Mouse (Mus musculus) kidney, adult 9 months (tissue): ENCODE measurements at regions not wholly inside any gene's neighbourhood (a gene's known extent, or its start where the extent isn't known, plus 50 kb on each side); places are given as distances from the start of the nearest gene placed in this dataset.

ENCODE experiments used
- DNase-seq: peaks from one replicate; pipeline ENCODE4 v3.0.0; 2022

- DNase-seq = no peak
Measured at GRCm38 (mm10) chr14:98728863-98729262, 265.3 kb downstream of the Rpl36a-ps1 start.

GRCm38 (mm10) chr14:98722481-98722880 is 271.6 kb downstream of the Rpl36a-ps1 start:
- no peak for DNase-seq

DNA sequence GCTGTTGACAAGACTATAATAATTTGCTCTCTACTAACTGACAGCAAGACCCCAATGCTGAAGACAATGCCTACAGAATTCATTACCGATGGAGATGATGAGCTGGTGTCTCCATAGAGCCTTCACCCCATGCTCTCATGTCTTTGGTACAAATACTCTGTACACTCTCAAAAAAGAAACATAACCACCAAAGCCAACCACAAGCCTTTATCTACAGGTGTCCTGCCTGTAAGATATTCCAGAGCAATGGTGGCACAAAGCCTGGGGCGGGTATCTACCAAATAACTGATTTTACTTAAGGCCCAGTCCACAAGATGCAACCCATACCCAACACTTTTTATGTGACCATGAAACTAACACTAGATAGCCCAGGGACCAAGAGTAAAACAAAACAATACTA is 273.1 kb downstream of the Rpl36a-ps1 start:
- DNase-seq = no peak

DNA sequence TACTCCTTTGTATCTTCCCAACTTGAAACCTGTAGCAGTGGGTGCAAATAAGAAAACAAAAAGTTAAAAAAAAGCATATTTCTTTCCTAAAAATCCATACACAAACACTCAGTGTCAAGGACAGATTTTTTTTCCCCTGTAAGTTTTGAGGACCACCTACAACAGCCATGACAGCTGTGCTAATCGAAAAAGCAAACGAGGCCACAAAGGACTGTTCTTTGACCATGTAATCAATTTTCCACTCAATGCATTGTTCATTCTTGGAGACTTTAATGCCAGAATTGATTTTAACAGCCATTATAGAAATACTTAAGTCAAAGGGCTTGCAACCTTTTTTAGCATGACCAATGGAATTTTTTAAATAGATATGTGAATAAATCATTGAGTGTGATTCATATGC is 286.1 kb downstream of the Rpl36a-ps1 start:
- DNase-seq = no peak

DNA sequence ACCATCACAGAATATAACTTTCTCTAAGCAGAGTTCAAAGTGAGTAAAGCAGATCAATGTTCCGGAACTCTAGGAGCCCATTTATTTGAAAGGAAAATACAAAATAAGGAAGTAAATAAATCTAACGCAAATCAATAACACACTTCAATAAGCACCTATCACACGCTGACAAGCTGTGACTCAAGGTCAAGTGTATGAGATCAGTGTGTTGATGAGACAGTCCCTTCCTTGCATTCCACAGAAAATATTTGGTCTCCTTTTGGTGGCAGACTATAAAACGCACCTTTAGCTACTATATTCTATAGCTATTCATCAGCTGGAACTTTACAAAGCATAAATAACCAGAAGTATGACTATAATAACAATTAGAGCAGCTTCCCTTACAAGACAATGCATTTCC is 286.5 kb downstream of the Rpl36a-ps1 start:
- DNase-seq = no peak

GRCm38 (mm10) chr14:98703289-98703688 is 290.8 kb downstream of the Rpl36a-ps1 start:
- no peak for DNase-seq

- DNase-seq = no peak
Measured at GRCm38 (mm10) chr14:98656533-98656932, 337.6 kb downstream of the Rpl36a-ps1 start.

DNA sequence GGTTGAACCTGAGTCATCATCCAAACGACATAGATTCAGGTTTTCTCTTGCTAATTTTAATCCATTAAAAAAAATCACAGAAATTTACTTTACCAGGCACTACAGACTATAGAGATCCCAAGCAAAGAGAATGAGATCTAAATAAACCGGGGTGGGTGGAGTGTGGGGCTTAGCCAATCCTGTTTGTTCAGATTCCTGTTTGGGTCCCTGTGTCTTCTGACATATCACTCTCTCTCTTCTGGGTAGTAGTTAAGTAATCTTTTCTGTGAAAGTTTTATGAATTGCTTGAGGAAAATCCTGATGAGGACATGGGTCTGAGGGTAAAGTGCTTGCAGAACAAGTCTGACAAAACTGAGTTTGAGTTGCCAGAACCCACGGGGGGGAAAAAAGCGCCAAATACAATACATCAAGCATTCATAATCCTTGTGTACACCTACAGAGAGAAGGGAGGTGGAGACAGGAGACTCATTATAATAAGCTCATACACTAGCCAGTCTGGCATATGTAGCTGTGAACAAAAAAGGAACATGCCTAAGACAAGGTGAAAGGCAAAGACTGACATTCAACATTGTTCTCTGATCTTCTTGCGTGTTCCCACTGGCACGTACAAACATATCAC is 339.8 kb downstream of the Rpl36a-ps1 start:
- no peak for DNase-seq

GRCm38 (mm10) chr14:98651221-98651620 is 342.9 kb downstream of the Rpl36a-ps1 start:
- DNase-seq = no peak

GRCm38 (mm10) chr14:98650520-98650919 is 343.6 kb downstream of the Rpl36a-ps1 start:
- no peak for DNase-seq

- no peak for DNase-seq
Measured at GRCm38 (mm10) chr14:98647614-98648013, 346.5 kb downstream of the Rpl36a-ps1 start.

DNA sequence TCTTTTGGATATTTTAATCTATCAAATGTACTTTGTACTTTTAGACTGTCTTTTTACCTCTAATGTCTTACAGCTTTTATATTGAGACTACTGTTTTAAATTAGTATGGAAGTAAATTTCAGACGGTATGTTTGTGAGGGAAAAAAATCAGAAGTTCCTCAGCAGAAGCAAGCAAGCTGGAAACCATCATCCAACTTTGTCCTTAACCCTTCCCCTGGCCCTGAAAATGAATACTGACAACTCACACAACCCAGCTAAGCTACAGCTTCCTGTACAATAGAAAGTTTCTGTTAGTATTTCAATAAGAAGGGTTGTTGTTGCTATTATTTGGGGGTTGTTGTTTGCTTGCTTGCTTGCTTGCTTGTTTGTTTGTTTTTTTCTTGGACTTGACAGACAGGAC is 350.4 kb downstream of the Rpl36a-ps1 start:
- no peak for DNase-seq

GRCm38 (mm10) chr14:98642661-98643331 is 351.3 kb downstream of the Rpl36a-ps1 start:
- DNase-seq = no peak

- DNase-seq = no peak
Measured at GRCm38 (mm10) chr14:98629026-98629425, 365.1 kb downstream of the Rpl36a-ps1 start.

DNA sequence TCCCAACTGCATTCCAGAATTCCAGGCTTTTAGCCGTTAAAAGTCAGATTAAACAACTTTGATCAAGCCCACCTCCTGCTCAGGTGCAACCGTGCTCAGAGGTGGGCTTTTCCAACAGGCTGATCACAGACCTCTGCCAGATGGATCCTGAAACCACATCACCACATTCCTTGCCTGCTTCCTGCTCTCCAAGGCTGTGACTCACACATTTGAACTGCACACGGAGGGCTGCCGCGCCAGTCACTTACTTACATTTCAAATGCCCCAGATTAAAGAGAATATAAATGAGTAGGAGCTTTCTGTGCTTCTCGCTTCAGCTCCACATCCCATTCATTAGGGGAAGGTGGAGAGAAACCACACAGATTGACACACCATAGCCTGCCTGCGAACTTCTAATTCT is 367.6 kb downstream of the Rpl36a-ps1 start:
- DNase-seq = no peak

- DNase-seq = no peak
Measured at GRCm38 (mm10) chr14:98625867-98626266, 368.3 kb downstream of the Rpl36a-ps1 start.

GRCm38 (mm10) chr14:98605772-98606171 is 388.3 kb downstream of the Rpl36a-ps1 start:
- DNase-seq = no peak

- no peak for DNase-seq
Measured at GRCm38 (mm10) chr14:98596252-98596651, 397.9 kb downstream of the Rpl36a-ps1 start.

GRCm38 (mm10) chr14:98589846-98590245 is 404.3 kb downstream of the Rpl36a-ps1 start:
- no peak for DNase-seq

GRCm38 (mm10) chr14:98571644-98572043 is 402.1 kb upstream of the Dach1 start:
- no peak for DNase-seq

- DNase-seq = no peak
Measured at GRCm38 (mm10) chr14:98562002-98562401, 392.4 kb upstream of the Dach1 start.

DNA sequence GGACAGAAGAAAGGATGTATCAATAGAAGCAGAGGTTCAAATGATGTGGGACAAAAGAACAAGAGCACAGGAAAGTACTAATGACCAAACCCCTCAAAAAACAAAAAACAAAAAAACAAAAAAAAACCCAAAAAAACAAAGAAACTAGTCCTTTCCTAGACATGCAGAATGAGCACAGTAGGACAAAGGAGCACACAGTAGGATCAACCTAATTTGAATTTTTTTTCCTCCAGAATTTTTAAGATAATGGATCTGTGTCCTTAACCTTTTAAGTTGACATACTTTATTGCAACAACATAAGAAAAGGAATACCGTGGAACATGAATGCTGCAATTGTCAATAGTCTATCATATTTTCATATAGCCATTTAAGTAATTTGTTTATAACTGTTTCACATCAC is 370.2 kb upstream of the Dach1 start:
- no peak for DNase-seq

DNA sequence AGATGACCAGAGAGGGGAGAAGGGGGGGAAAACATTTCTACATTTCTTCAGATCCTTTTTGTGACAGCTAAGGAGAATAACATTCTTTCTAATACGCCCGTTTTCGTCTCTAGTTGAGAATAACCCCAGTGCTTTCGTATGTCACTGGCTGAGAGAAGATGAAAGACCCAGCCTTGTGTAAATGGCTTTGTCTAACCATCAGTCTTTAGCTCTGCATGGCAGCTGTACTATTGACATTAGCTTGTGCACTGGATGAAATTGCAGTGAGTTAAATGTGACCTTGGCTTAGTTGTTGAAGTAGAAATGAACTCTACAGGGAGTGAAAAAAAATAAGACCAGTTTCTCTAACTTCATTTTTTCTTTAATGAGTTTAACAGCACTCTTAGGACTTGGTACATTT is 368.7 kb upstream of the Dach1 start:
- DNase-seq = no peak

- DNase-seq = no peak
Measured at GRCm38 (mm10) chr14:98533600-98533999, 364.0 kb upstream of the Dach1 start.

DNA sequence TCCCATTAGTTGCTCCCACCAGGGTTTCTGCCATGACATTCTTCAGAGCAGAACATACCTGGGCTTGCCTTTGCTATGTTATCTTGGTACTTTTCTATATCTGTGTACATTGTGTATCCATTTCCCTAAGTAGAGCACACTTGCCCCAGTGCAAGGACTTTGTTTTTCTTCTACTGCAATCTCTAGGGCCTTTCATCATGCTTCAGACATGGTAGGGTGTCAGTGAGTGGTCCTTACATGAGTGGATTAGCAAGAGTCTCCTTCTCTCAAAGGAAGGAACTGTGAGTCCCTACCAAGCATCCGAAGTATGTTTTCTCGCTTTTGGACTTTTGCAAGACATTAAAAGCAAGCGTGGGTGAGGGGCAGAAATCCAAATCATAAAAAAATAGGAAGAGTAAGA is 351.4 kb upstream of the Dach1 start:
- no peak for DNase-seq
